Mouse (Mus musculus): ENCODE measurements around the gene Fads2. TPM values are rescaled to one million over a fixed set of nuclear protein-coding genes. Genes with fewer than 3 reads are reported as not detected.
A peak's percentile ranks its signal among the peaks of the same experiment; 100 is the strongest.

Gene Fads2
- total RNA-seq, 2 experiments from 2014 or later, result 117 to 131 TPM

DNA sequence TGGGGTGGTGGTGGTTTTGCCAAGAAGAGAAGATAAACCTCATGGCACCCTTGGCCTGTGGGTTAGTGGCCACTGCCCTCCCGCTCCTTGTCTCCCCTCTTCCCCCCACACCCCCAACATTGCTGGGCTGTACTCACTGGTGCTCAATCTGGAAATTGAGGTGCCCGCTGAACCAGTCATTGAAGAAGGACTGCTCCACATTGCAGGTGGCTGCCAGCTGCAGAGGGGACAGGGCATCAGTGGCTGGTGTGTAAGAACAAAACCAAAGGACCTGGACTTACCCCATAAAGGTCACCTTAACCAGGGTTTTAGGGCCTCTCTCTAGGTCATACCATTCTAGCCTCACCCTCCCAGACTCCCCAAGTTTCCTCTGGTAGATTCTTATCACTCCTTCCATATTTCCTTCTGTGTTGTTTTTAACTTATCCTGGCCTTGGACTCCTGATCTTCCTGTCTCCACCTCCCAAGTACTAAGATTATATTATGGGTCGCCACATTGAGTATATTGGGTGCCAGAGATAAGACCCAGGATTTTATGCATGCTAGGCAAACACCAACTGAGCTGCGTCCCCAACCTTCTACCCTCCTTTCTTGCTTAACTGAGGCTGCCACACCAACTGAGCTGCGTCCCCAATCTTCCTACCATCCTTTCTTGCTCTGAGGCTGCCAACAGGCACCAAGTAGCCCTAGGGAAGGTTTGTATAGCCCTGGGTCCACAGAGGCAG lies 35.9 kb downstream of the Fads2 start:
- intact Hi-C loops (cut with DNase I), result no loop called here

DNA sequence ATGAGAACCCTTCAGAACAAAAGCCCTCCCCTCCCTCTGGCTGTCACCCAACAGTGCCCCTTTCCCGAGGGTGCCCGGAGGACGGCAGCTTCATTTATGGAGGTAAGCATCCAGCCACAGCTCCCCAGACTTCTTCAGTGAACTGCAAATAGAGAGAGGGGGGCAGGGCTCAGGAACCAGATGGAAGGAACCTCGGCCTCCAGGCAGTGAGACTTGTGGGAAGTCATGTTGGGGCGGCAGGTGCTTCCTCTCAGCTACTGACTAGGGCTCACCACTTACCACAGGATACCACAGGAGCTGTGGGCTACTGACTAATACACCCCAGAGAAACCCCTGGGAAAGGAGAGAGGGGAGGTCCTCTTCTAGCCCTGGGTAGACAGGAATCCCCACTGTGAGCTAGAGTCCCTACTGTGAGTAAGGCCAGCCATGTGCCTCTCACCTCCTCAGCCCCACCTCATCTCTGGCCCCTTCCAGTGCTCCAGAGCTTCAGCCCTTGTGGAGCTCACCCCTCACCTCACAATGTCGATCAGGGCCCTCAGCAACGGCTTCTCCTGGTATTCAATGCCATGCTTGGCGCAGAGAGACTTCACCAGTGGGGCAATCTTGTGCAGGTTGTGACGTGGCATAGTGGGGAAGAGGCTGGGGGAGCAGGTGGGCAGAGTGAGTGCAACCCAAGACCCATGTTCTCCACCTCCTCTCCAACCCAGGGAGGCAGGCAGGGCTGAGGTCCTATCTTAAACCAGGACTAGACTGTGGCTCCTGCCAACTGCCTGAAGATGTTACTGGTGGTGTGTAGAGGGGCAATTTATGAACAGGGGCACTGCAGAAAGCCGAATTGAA lies 37.2 kb downstream of the Fads2 start:
- peak in 1 of 2 experiments; percentile 32 for DNase-seq (ENCODE audit: low spot score in 2 of 2)
- intact Hi-C loops (cut with DNase I), result loop anchor here (5.0 kb wide), 1 partner anchor 133 kb away; no protein-coding TSS in a partner anchor

More for the DNA sequence above, 35.9 kb downstream of the Fads2 start:
- no peak for DNase-seq (ENCODE audit: low spot score in 2 of 2)

- DNase-seq (ENCODE audit: low spot score in 2 of 2), result no peak
- intact Hi-C loops (cut with DNase I), result loop anchor here (5.0 kb wide), 1 partner anchor 134 kb away; no protein-coding TSS in a partner anchor
These were observed 38.7 kb downstream of the Fads2 start for GRCm38 (mm10) chr19:10062862-10063261.

- intact Hi-C loops (cut with DNase I), result loop anchor here (5.0 kb wide), 1 partner anchor 135 kb away; no protein-coding TSS in a partner anchor
These were observed 39.3 kb downstream of the Fads2 start for GRCm38 (mm10) chr19:10062292-10062691.

GRCm38 (mm10) chr19:10061624-10062023 lies 39.9 kb downstream of the Fads2 start:
- intact Hi-C loops (cut with DNase I), result loop anchor here (5.0 kb wide), 1 partner anchor 136 kb away; no protein-coding TSS in a partner anchor
- no peak for DNase-seq (ENCODE audit: low spot score in 2 of 2)

More at GRCm38 (mm10) chr19:10062292-10062691, 39.3 kb downstream of the Fads2 start:
- no peak for DNase-seq (ENCODE audit: low spot score in 2 of 2)

- DNase-seq (ENCODE audit: low spot score in 2 of 2), result no peak
- intact Hi-C loops (cut with DNase I), result loop anchor here (5.0 kb wide), 1 partner anchor 136 kb away; no protein-coding TSS in a partner anchor
These were observed 40.6 kb downstream of the Fads2 start for GRCm38 (mm10) chr19:10060783-10061590.

DNA sequence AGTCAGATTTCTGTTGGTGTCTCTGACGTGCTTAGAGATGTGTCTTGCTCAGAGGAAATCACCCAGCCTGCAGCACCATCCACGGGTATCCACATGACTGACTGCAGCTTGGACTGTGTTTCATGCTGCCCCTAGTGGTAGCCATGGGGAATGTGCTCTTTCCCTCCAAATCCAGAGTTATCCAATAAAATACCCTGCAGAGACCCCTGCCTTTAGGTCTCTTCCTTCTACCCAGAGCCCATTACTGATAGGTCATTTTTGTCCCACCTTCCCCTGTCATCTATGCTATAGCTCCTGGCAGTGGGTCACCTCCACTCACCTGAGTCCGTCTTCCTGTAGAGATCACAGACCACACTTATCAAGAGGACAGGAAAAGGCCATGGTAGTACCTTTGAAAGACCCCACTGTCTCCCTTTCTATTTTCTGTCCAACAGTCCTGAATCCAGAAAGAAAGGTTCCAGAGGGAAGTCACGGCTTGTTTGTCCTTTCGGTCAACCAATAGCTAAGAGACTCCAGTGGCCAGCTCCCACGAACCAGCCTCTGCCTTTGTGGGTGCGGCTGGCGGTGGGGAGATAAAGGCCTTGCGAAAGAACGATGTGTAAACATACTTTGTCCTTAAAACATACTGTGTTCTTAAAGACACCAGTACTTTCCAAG lies 41.5 kb downstream of the Fads2 start:
- intact Hi-C loops (cut with DNase I), result loop anchor here (5.0 kb wide), 1 partner anchor 137 kb away; no protein-coding TSS in a partner anchor
- DNase-seq (ENCODE audit: low spot score in 2 of 2), result peak; percentile 35 to 51

GRCm38 (mm10) chr19:10058876-10059427 lies 42.6 kb downstream of the Fads2 start:
- intact Hi-C loops (cut with DNase I), result no loop called here
- DNase-seq (ENCODE audit: low spot score in 2 of 2), result no peak

GRCm38 (mm10) chr19:10058352-10058825 lies 43.2 kb downstream of the Fads2 start:
- no peak for DNase-seq (ENCODE audit: low spot score in 2 of 2)
- intact Hi-C loops (cut with DNase I), result no loop called here

DNA sequence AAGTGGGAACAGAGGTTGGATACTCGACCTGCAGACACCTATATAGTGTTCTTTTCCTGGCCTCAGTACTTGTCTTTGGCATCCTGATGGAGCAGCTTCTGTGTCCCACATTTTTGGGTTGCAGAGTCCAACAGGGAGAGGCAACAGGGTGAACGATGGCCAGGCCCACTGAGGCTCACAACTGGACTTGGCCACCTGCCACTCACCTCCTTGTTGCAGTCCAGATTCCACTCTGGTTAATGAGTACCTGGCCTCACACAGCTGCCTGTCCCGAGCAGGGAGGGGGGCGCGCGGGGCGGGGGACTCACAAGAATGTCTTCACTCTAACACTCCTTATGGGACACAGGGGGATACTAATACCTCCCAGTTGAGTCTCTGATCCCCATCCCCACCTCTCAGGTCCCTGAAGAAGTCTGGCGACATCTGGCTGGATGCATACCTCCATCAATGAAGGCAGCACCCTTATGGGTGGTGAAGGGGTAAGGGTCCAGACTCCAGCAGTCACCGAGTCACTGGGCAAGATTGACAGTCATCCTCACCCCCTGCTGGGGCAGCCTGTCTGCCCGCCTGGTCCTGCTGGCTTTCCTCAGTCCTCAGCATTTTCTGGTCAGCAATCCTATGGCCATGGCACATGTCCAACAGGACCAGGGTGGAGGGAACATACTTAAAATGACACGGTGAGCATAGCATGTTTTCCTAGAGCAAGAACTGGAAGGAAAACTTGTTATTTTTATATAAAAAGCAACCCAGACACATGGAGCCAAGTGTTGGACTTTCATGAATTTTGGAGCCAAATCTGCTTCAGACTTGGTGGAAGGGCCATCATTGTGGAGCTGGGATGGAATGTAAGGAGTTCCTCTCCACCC lies 43.8 kb downstream of the Fads2 start:
- intact Hi-C loops (cut with DNase I), result no loop called here
- no peak for DNase-seq (ENCODE audit: low spot score in 2 of 2)

- intact Hi-C loops (cut with DNase I), result no loop called here
- DNase-seq (ENCODE audit: low spot score in 2 of 2), result no peak
These were observed 44.9 kb downstream of the Fads2 start for GRCm38 (mm10) chr19:10056686-10057085.

DNA sequence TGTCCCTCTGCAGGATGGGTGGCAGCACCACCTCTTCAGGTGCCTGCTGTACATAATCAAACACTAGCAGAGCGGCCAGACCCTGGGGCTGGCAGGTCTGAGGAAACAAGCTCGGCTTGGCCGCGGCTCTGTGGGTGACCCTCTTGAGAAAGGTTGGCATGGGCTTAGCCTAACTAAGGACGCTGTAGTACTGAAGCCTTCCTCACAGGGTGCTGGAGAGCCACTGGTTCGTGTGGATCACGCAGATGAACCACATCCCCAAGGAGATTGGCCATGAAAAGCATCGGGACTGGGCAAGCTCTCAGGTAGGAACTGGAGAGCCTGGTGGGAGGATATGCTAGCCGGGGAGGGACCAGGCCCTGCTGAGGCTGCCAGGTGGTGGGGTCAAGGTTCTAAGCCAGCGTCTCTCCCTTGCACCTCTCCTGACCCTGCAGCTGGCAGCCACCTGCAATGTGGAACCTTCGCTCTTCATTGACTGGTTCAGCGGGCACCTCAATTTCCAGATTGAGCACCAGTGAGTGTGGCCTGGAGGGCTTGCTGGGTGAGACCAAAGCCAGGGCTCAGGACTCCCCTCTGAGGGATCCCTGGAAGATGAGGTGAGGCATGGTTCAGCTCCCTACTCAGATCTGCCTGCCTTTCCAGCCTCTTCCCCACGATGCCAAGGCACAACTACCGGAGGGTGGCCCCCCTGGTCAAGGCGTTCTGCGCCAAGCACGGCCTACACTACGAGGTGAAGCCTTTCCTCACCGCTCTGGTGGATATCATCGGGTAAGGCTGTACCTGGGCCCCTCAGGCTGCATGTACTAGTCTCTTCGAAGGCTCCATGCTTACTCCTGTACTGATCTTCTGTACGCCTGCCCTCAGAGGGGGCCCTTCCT lies 45.5 kb downstream of the Fads2 start:
- intact Hi-C loops (cut with DNase I), result no loop called here
- DNase-seq (ENCODE audit: low spot score in 2 of 2), result no peak

GRCm38 (mm10) chr19:10055261-10055660 lies 46.3 kb downstream of the Fads2 start:
- intact Hi-C loops (cut with DNase I), result no loop called here
- DNase-seq (ENCODE audit: low spot score in 2 of 2), result no peak

DNA sequence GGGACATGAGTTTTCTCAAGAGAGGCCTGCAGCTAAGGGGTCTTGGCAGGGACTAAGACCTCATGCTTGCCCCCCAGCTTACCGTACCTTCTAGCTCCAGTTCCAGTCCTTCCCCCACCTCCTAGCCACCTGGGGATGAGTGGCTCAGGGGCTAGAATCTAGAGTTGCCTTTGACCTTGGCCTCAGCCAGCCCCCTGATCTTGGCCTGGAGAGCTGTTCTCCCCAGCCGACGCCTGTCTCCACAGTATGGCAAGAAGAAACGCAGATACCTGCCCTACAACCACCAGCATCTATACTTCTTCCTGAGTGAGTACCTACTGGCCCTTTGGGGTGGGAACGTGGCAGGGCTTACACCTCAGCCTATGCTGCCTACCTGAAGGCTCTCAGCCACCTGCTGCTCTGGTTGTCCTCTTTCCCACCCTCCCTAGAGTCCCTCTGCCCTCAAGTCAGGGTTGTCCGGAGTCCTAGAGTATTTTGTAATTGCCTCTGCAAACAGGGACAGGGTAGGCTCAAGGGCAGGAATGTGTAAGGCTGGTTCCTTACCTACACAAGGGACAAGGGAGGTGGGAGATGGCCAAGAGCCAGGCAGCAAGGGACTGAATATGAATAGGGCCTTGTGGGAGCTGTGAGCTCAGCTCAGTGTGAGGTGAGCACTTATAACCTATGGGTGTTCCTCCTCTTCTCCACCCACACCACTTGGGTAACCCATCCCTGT lies 47.0 kb downstream of the Fads2 start:
- intact Hi-C loops (cut with DNase I), result no loop called here
- DNase-seq (ENCODE audit: low spot score in 2 of 2), result no peak

DNA sequence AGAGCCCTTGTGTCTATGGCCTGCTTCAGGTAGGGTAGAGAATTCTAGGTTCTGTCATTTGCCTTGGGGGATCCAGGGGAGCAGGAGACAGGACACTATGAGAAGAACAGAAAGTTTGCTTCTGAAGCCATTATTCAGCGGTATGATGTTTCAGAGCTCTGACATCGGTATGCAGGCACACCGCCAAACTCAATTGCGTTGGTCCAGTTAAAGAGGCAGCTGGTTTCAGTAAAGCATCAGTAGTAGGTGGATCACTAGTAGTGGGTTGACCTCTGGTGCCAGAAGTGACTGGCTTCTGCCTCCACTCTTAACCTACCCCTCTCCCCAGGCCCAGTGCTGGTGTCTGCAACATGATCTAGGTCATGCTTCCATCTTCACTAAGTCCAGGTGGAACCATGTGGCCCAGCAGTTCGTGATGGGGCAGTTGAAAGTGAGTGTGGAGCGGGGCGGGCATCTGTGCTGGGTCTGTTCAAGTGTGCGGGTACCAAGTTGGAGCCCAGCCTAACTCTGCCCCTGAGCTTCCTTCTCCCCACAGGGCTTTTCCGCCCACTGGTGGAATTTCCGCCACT lies 47.8 kb downstream of the Fads2 start:
- no peak for DNase-seq (ENCODE audit: low spot score in 2 of 2)
- intact Hi-C loops (cut with DNase I), result no loop called here

- intact Hi-C loops (cut with DNase I), result no loop called here
- DNase-seq (ENCODE audit: low spot score in 2 of 2), result no peak
These were observed 48.8 kb downstream of the Fads2 start for GRCm38 (mm10) chr19:10052698-10053097.

Data from left cerebral cortex, postnatal 36 days (tissue).